Mouse (Mus musculus): ENCODE results near the gene Nfkbil1. TPM values are rescaled to one million over a fixed set of nuclear protein-coding genes. Genes with fewer than 3 reads are reported as not detected.

The Nfkbil1 gene
- polyA plus RNA-seq, 1 experiment from 2014 or later = 14.5 TPM

DNA sequence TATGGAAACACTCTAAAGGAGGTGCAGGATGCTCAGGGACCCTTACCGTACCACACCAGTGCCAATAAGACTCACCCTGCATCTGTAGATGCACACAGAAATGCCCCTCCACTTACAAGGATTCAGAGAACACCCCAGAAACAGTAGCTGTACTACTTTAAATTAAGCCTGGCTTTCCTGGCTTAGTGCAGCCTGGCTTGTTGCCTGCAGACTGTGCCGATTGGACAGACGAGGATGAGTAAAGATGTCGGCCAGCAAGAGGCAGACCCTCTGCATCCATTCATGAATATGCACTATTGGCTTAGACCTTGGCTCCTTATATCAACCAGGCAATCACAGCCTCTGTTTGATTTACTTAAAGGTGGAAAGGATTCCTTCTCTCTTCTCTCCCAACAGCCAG, 24.0 kb upstream of the Nfkbil1 start:
- H3K9ac ChIP-seq (ENCODE audit: low read depth, low read length) = no peak overlapping the region
- 79% methylated on average over 4 of the region's 4 CpGs for WGBS
- no peaks in the 10 kb centered on the region for H3K36me3 ChIP-seq (ENCODE audit: insufficient read depth, low read length)
- ATAC-seq (replicated peaks; ENCODE audit: low FRiP score, low read depth) (no peak), DNase-seq (ENCODE audit: low spot score) (no peak)
- no peak for TF ChIP-seq CTCF (IDR thresholded peaks at IDR 0.05; ENCODE audit: low read depth)
- H3K9me3 ChIP-seq (replicated peaks; ENCODE audit: low read length) = no peaks in the 10 kb centered on the region
- no peaks in the 10 kb centered on the region for H3K27me3 ChIP-seq (ENCODE audit: insufficient read depth, low read length)
- H3K4me2 ChIP-seq (ENCODE audit: low read length) = no peak overlapping the region
- H3K4me3 ChIP-seq (replicated peaks; ENCODE audit: low read depth, low read length) = no peak overlapping the region
- no peaks in the 10 kb centered on the region for H3K4me1 ChIP-seq (replicated peaks; ENCODE audit: insufficient read depth, low read length)
- no peak overlapping the region for H3K27ac ChIP-seq

- Histone ChIP-seq H3K4me1 (replicated peaks; ENCODE audit: insufficient read depth, low read length) (no peaks in the 10 kb centered on the region), H3K27ac (no peak overlapping the region), H3K9ac (ENCODE audit: low read depth, low read length) (no peak overlapping the region), H3K4me2 (ENCODE audit: low read length) (no peak overlapping the region), H3K36me3 (ENCODE audit: insufficient read depth, low read length) (peaks cover 2% of the 10 kb centered on the region; the same call in 1 of the 2 replicates), H3K27me3 (ENCODE audit: insufficient read depth, low read length) (no peaks in the 10 kb centered on the region), H3K9me3 (replicated peaks; ENCODE audit: low read length) (no peaks in the 10 kb centered on the region), H3K4me3 (replicated peaks; ENCODE audit: low read depth, low read length) (no peak overlapping the region)
- no peak for DNase-seq (ENCODE audit: low spot score)
- ATAC-seq (replicated peaks; ENCODE audit: low FRiP score, low read depth) = no peak
- 63% methylated on average over 11 of the region's 14 CpGs for WGBS
- no peak for TF ChIP-seq CTCF (IDR thresholded peaks at IDR 0.05; ENCODE audit: low read depth)
These were observed 23.2 kb upstream of the Nfkbil1 start for GRCm38 (mm10) chr17:35258492-35259478.

- 0 out of 2 replicates have a peak, but pooled peaks have one; percentile 13 for ATAC-seq (replicated peaks; ENCODE audit: low FRiP score, low read depth)
- Histone ChIP-seq H3K4me3 (replicated peaks; ENCODE audit: low read depth, low read length) (peak overlapping the region; percentile 10; the same call in 1 of the 2 replicates), H3K4me2 (ENCODE audit: low read length) (peak overlapping the region; percentile 54), H3K4me1 (replicated peaks; ENCODE audit: insufficient read depth, low read length) (no peaks in the 10 kb centered on the region), H3K9ac (ENCODE audit: low read depth, low read length) (no peak overlapping the region), H3K36me3 (ENCODE audit: insufficient read depth, low read length) (peaks cover 11% of the 10 kb centered on the region), H3K9me3 (replicated peaks; ENCODE audit: low read length) (no peaks in the 10 kb centered on the region), H3K27me3 (ENCODE audit: insufficient read depth, low read length) (no peaks in the 10 kb centered on the region), H3K27ac (no peak overlapping the region)
- peak; percentile 83 for TF ChIP-seq CTCF (IDR thresholded peaks at IDR 0.05; ENCODE audit: low read depth)
- 11% methylated on average over 17 of the region's 17 CpGs for WGBS
- DNase-seq (ENCODE audit: low spot score) = peak; percentile 94
These were observed 22.4 kb upstream of the Nfkbil1 start for GRCm38 (mm10) chr17:35257824-35258491.

DNA sequence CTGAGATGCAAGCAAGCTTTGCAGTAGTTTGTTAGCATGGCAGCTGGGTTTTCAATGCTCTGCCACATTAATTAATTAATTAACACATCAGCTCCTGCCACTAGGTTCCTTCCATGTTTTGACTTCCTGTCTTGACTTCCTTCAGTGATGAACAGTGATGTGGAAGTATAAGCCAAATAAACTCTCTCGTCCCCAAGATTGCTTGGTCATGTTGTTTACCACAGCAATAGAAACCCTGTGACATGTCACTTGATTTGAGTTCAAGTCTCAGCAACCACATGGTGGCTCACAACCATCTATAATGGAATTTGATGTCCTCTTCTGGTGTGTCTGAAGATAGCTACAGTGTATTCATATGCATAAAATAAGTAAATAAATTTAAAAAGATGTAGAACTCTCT, 21.8 kb upstream of the Nfkbil1 start:
- WGBS = 51% methylated on average over 1 of the region's 1 CpGs
- Histone ChIP-seq H3K36me3 (ENCODE audit: insufficient read depth, low read length) (peaks cover 17% of the 10 kb centered on the region), H3K27me3 (ENCODE audit: insufficient read depth, low read length) (no peaks in the 10 kb centered on the region), H3K27ac (no peak overlapping the region), H3K9ac (ENCODE audit: low read depth, low read length) (no peak overlapping the region), H3K4me1 (replicated peaks; ENCODE audit: insufficient read depth, low read length) (no peaks in the 10 kb centered on the region), H3K4me3 (replicated peaks; ENCODE audit: low read depth, low read length) (no peak overlapping the region), H3K9me3 (replicated peaks; ENCODE audit: low read length) (no peaks in the 10 kb centered on the region), H3K4me2 (ENCODE audit: low read length) (0 out of 2 replicates have a peak overlapping the region, but pooled peaks have one; percentile 54)
- no peak for TF ChIP-seq CTCF (IDR thresholded peaks at IDR 0.05; ENCODE audit: low read depth)
- ATAC-seq (replicated peaks; ENCODE audit: low FRiP score, low read depth) (no peak), DNase-seq (ENCODE audit: low spot score) (no peak)

DNA sequence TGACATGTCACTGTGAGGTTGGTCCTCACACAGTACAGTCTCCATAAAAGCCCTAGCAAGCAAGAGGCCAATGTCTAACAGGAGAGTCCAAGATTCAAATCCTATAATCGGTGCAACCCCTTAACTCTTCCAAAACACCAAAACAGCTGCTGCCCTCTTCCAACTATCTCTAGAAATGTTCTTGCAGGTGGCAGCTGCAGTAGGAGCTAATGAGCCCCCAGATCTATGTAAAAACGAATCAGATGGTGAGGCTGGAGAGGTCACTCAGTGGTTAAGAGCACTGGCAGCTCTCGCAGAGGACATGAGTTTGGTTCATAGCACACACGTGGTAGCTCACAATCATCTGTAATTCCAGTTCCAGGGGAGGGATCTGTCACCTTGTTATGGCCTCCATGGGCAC, 20.1 kb upstream of the Nfkbil1 start:
- Histone ChIP-seq H3K4me3 (replicated peaks; ENCODE audit: low read depth, low read length) (no peak overlapping the region), H3K27ac (no peak overlapping the region), H3K9ac (ENCODE audit: low read depth, low read length) (no peak overlapping the region), H3K4me2 (ENCODE audit: low read length) (no peak overlapping the region), H3K36me3 (ENCODE audit: insufficient read depth, low read length) (peaks cover 30% of the 10 kb centered on the region), H3K4me1 (replicated peaks; ENCODE audit: insufficient read depth, low read length) (no peaks in the 10 kb centered on the region), H3K27me3 (ENCODE audit: insufficient read depth, low read length) (no peaks in the 10 kb centered on the region), H3K9me3 (replicated peaks; ENCODE audit: low read length) (no peaks in the 10 kb centered on the region)
- DNase-seq (ENCODE audit: low spot score) (no peak), ATAC-seq (replicated peaks; ENCODE audit: low FRiP score, low read depth) (no peak)
- 46% methylated on average over 4 of the region's 4 CpGs for WGBS
- no peak for TF ChIP-seq CTCF (IDR thresholded peaks at IDR 0.05; ENCODE audit: low read depth)

- Histone ChIP-seq H3K4me2 (ENCODE audit: low read length) (no peak overlapping the region), H3K36me3 (ENCODE audit: insufficient read depth, low read length) (peaks cover 34% of the 10 kb centered on the region), H3K4me3 (replicated peaks; ENCODE audit: low read depth, low read length) (no peak overlapping the region), H3K9me3 (replicated peaks; ENCODE audit: low read length) (no peaks in the 10 kb centered on the region), H3K27me3 (ENCODE audit: insufficient read depth, low read length) (no peaks in the 10 kb centered on the region), H3K27ac (no peak overlapping the region), H3K4me1 (replicated peaks; ENCODE audit: insufficient read depth, low read length) (no peaks in the 10 kb centered on the region), H3K9ac (ENCODE audit: low read depth, low read length) (no peak overlapping the region)
- ATAC-seq (replicated peaks; ENCODE audit: low FRiP score, low read depth) = no peak
- 77% methylated on average over 3 of the region's 3 CpGs for WGBS
- no peak for TF ChIP-seq CTCF (IDR thresholded peaks at IDR 0.05; ENCODE audit: low read depth)
- no peak for DNase-seq (ENCODE audit: low spot score)
These were observed 19.7 kb upstream of the Nfkbil1 start for GRCm38 (mm10) chr17:35255301-35255700.
